Mouse (Mus musculus): ENCODE results near the gene Gm19668.
"Not testable (repeated sequence)": the region's sequence is repeated elsewhere in the genome, so short reads cannot be mapped to it uniquely, and the experiment has no call there.

Gene Gm19668

DNA sequence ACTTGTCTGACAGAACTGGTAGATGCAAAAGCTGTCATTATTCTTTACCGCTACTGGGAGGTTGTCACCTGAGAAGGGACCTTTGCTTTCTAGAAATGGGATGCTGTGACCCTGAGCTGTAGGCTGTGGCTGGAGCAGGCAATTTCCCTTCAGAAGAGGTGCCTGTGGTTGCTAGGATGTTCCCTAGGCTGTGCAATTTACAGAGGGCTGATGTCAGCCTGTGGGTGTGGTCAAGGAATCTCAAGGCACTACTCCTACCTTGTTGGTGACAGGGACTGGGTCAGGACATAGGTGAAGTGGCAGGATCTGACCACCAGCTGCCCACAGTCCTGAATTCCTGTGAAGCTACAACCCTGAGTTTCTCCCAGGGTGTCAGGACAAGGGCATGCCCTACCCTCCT is 29.2 kb downstream of the Gm19668 start:
- no peak for DNase-seq (ENCODE audit: low read depth)

- not testable (repeated sequence) for DNase-seq (ENCODE audit: low read depth)
Observed at GRCm38 (mm10) chr10:77759582-77759981, 39.4 kb downstream of the Gm19668 start, which contains the start of gene Gm3233. Gm3233 (minus strand) TSS chr10:77759682.

DNA sequence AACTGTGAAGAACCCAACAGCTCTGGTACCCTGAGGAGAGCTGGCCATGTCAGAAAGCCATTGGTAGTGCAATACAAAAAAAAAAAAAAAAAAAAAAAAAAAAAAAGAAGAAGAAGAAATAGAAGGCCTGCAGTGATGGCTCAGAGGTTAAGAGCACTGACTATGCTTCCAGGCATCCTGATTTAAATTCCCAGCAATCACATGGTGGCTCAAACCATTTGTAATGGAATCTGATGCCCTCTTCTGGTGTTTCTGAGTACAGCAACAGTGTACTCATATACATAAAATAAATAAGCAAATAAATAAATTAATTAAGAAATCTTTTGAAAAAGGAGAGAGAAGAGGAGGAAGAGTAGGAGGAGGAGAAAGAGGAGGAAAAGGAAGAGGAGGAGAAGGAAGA is 45.5 kb downstream of the Gm19668 start:
- DNase-seq (ENCODE audit: low read depth) = peak; percentile 12

DNA sequence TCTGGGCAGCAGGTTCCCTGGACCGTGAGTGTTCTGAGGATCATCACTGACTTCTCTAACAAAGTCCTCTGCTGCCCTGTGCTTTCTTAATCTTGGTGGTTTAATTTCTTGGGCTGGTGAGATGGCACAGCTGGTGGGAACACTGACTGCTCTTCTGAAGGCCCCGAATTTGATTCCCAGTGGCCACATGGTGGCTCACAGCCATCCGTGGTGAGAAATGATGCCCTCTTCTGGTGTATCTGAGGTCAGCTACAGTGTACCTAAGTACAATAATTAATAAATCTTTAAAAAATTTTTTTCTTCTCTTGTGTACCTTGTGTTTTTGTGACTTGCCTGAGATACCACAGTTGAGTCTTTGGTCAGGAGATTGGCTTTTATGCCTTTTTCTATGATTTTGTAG is 46.6 kb downstream of the Gm19668 start:
- DNase-seq (ENCODE audit: low read depth) = not testable (repeated sequence)

GRCm38 (mm10) chr10:77751254-77751653 is 47.7 kb downstream of the Gm19668 start, which contains the start of gene Gm9736:
Gm9736 (minus strand) TSS chr10:77751354.
- not testable (repeated sequence) for DNase-seq (ENCODE audit: low read depth)

DNA sequence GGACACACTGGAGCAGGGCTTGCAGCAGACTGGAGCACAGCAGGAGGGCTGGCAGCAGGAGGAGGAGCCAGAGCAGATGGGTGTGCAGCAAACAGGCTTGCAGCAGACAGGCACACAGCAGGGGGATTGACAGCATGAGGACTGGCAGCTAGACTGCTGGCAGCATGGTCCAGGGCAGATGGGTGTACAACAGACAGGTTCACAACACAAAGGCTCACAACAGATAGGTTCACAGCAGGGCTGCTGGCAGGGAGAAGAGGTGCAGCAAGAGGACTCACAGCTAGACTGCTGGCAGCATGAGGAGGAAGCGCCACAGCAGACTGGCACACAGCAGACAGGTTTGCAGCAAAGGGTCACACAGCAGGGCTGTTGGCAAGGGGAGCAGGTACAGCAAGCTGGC is 48.2 kb downstream of the Gm19668 start:
- DNase-seq (ENCODE audit: low read depth) = not testable (repeated sequence)

All from NIH3T3 (cell line).